Mouse (Mus musculus) heart, postnatal 0 days (tissue): ENCODE measurements at regions not wholly inside any gene's neighbourhood (a gene's known extent, or its start where the extent isn't known, plus 50 kb on each side); places are given as distances from the start of the nearest gene placed in this dataset.
"Not testable (repeated sequence)": the region's sequence is repeated elsewhere in the genome, so short reads cannot be mapped to it uniquely, and the experiment has no call there.

Experiments used
- ATAC-seq: fragments of 200-750 bp; cut with Nextera tagmentation; 2 replicates; pipeline ENCODE4 v1.8.0; 2017; ENCODE audit warnings: low read depth, moderate number of reproducible peaks, moderate library complexity; ENCODE audit not compliant: insufficient read depth
- DNase-seq: peaks from one replicate; pipeline ENCODE4 v3.0.0-alpha.2; 2016; ENCODE audit warnings: low spot score
- H3K27ac ChIP-seq: fragments of 300-500 bp; sonication (generic); 2 replicates; pipeline ENCODE4 v1.5.1; 2014; ENCODE audit warnings: low read depth, mild to moderate bottlenecking
- H3K27me3 ChIP-seq: fragments of 300-500 bp; sonication (generic); 2 replicates; pipeline ENCODE4 v1.6.1; 2014; ENCODE audit warnings: low read length, mixed read lengths; ENCODE audit not compliant: control insufficient read depth, insufficient read depth
- H3K36me3 ChIP-seq: fragments of 300-500 bp; sonication (generic); replicated peaks from 2 replicates; pipeline ENCODE4 v1.6.1; 2014; ENCODE audit warnings: low read length, mixed read lengths; ENCODE audit not compliant: control insufficient read depth, insufficient read depth
- H3K4me1 ChIP-seq: fragments of 300-500 bp; sonication (generic); 2 replicates; pipeline ENCODE4 v1.6.1; 2014; ENCODE audit warnings: antibody characterized with exemption; ENCODE audit not compliant: control insufficient read depth, insufficient read depth
- H3K4me2 ChIP-seq: fragments of 300-500 bp; sonication (generic); 2 replicates; pipeline ENCODE4 v1.6.1; 2014; ENCODE audit warnings: low read depth, mild to moderate bottlenecking, low read length, moderate library complexity
- H3K4me3 ChIP-seq: fragments of 300-500 bp; sonication (generic); 2 replicates; pipeline ENCODE4 v1.5.1; 2014; ENCODE audit warnings: low read depth, low read length
- H3K9ac ChIP-seq: fragments of 300-500 bp; sonication (generic); replicated peaks from 2 replicates; pipeline ENCODE4 v1.6.1; 2014; ENCODE audit warnings: low read depth, low read length, mixed read lengths
- H3K9me3 ChIP-seq: fragments of 300-500 bp; sonication (generic); replicated peaks from 2 replicates; pipeline ENCODE4 v1.6.1; 2016; ENCODE audit warnings: low read length; ENCODE audit not compliant: control insufficient read depth
- CTCF ChIP-seq: IDR thresholded peaks from 2 replicates; pipeline ENCODE4 v1.5.1; 2016; ENCODE audit warnings: antibody characterized with exemption, control low read depth, low read depth
- EP300 ChIP-seq: IDR thresholded peaks from 2 replicates; pipeline ENCODE4 v1.6.1; 2016; ENCODE audit warnings: antibody characterized with exemption, low read depth
- WGBS: fragments of 180-500 bp; shearing (Covaris S2); extraction: QIAGEN DNeasy Blood & Tissue Kit; methylation state at CpG from one replicate; pipeline ENCODE4 v1.1.7; 2014; 5-methylcytosine and 5-hydroxymethylcytosine counted together

GRCm38 (mm10) chr17:62135050-62135449 lies 746.1 kb downstream of the Efna5 start:
- H3K4me1 ChIP-seq: 0 out of 2 replicates have a peak, but pooled peaks cover 4% of the 10 kb centered on the region
- no peaks in the 10 kb centered on the region for H3K9me3 ChIP-seq
- no peak for ATAC-seq
- H3K27me3 ChIP-seq: no peaks in the 10 kb centered on the region
- H3K27ac ChIP-seq: no peak overlapping the region
- no peaks in the 10 kb centered on the region for H3K36me3 ChIP-seq
- no peak for DNase-seq
- no peak overlapping the region for H3K4me3 ChIP-seq
- 87% methylated on average over 3 of the region's 3 CpGs for WGBS
- no peak overlapping the region for H3K4me2 ChIP-seq
- TF ChIP-seq CTCF: no peak
- TF ChIP-seq EP300: no peak
- no peak overlapping the region for H3K9ac ChIP-seq

- H3K27me3 ChIP-seq, DNase-seq, H3K36me3 ChIP-seq, H3K9ac ChIP-seq, H3K4me2 ChIP-seq, H3K27ac ChIP-seq, ATAC-seq, H3K4me3 ChIP-seq, H3K9me3 ChIP-seq, H3K4me1 ChIP-seq: not testable (repeated sequence)
- WGBS: 84% methylated on average over 3 of the region's 3 CpGs
These were observed 769.4 kb downstream of the Efna5 start for GRCm38 (mm10) chr17:62111703-62112102.

- no peak for DNase-seq
- Histone ChIP-seq H3K36me3 (no peaks in the 10 kb centered on the region), H3K9me3 (no peaks in the 10 kb centered on the region), H3K4me3 (no peak overlapping the region), H3K4me1 (no peaks in the 10 kb centered on the region), H3K27ac (no peak overlapping the region), H3K4me2 (no peak overlapping the region), H3K9ac (no peak overlapping the region), H3K27me3 (no peaks in the 10 kb centered on the region)
- TF ChIP-seq CTCF: no peak
- no peak for TF ChIP-seq EP300
- no peak for ATAC-seq
These were observed 772.1 kb downstream of the Efna5 start for GRCm38 (mm10) chr17:62109052-62109451.

- no peaks in the 10 kb centered on the region for H3K27me3 ChIP-seq
- H3K27ac ChIP-seq: no peak overlapping the region
- H3K9me3 ChIP-seq: no peaks in the 10 kb centered on the region
- WGBS: 71% methylated on average over 4 of the region's 4 CpGs
- no peak overlapping the region for H3K4me2 ChIP-seq
- no peaks in the 10 kb centered on the region for H3K36me3 ChIP-seq
- no peak for ATAC-seq
- H3K9ac ChIP-seq: no peak overlapping the region
- DNase-seq: no peak
- H3K4me1 ChIP-seq: no peaks in the 10 kb centered on the region
- H3K4me3 ChIP-seq: no peak overlapping the region
- TF ChIP-seq CTCF (no peak), EP300 (no peak)
These were observed 797.8 kb downstream of the Efna5 start for GRCm38 (mm10) chr17:62083281-62083680.

GRCm38 (mm10) chr17:62077604-62078003 lies 803.5 kb downstream of the Efna5 start:
- no peak for ATAC-seq
- no peak overlapping the region for H3K4me2 ChIP-seq
- WGBS: 65% methylated on average over 7 of the region's 7 CpGs

GRCm38 (mm10) chr17:62064939-62065338 lies 816.2 kb downstream of the Efna5 start:
- TF ChIP-seq EP300: no peak
- TF ChIP-seq CTCF: no peak
- WGBS: 80% methylated on average over 1 of the region's 1 CpGs
- Histone ChIP-seq H3K4me1 (no peaks in the 10 kb centered on the region), H3K9me3 (no peaks in the 10 kb centered on the region), H3K27ac (no peak overlapping the region), H3K4me3 (no peak overlapping the region), H3K9ac (no peak overlapping the region), H3K27me3 (no peaks in the 10 kb centered on the region), H3K36me3 (no peaks in the 10 kb centered on the region), H3K4me2 (no peak overlapping the region)
- ATAC-seq (no peak), DNase-seq (no peak)

More at GRCm38 (mm10) chr17:62077604-62078003, 803.5 kb downstream of the Efna5 start:
- Histone ChIP-seq H3K27me3 (no peaks in the 10 kb centered on the region), H3K4me1 (no peaks in the 10 kb centered on the region), H3K9ac (no peak overlapping the region), H3K36me3 (no peaks in the 10 kb centered on the region), H3K4me3 (no peak overlapping the region), H3K27ac (no peak overlapping the region), H3K9me3 (no peaks in the 10 kb centered on the region)
- DNase-seq: no peak
- no peak for TF ChIP-seq EP300
